Mouse (Mus musculus): ENCODE data around the gene Avpr1b.
"Not testable (repeated sequence)": the region's sequence is repeated elsewhere in the genome, so short reads cannot be mapped to it uniquely, and the experiment has no call there.

Avpr1b gene

GRCm38 (mm10) chr1:131619348-131619747 lies 20.3 kb downstream of the Avpr1b start:
- DNase-seq (ENCODE audit: low spot score in 2 of 2): no peak

- no peak for DNase-seq (ENCODE audit: low spot score in 2 of 2)
These were observed 24.6 kb downstream of the Avpr1b start for GRCm38 (mm10) chr1:131623644-131624043.

- no peak for DNase-seq (ENCODE audit: low spot score in 2 of 2)
These were observed 25.3 kb downstream of the Avpr1b start for GRCm38 (mm10) chr1:131624175-131624835.

- DNase-seq (ENCODE audit: low spot score in 2 of 2): no peak
These were observed 27.2 kb downstream of the Avpr1b start for GRCm38 (mm10) chr1:131626200-131626599.

GRCm38 (mm10) chr1:131632216-131632615 lies 33.2 kb downstream of the Avpr1b start:
- DNase-seq (ENCODE audit: low spot score in 2 of 2): not testable (repeated sequence)

- DNase-seq (ENCODE audit: low spot score in 2 of 2): no peak
These were observed 35.5 kb downstream of the Avpr1b start for GRCm38 (mm10) chr1:131634495-131634894.

- DNase-seq (ENCODE audit: low spot score in 2 of 2): peak; percentile 67 to 73
These were observed 38.9 kb downstream of the Avpr1b start, which contains the start of gene Ctse for GRCm38 (mm10) chr1:131637791-131638540. TSS of gene Ctse (plus strand) at chr1:131638306.

- DNase-seq (ENCODE audit: low spot score in 2 of 2): peak; percentile 22 to 33
These were observed 39.7 kb downstream of the Avpr1b start for GRCm38 (mm10) chr1:131638541-131639421.

GRCm38 (mm10) chr1:131640062-131640461 lies 41.0 kb downstream of the Avpr1b start:
- no peak for DNase-seq (ENCODE audit: low spot score in 2 of 2)

GRCm38 (mm10) chr1:131641565-131641964 lies 42.5 kb downstream of the Avpr1b start:
- DNase-seq (ENCODE audit: low spot score in 2 of 2): no peak

GRCm38 (mm10) chr1:131642251-131642650 lies 43.2 kb downstream of the Avpr1b start:
- DNase-seq (ENCODE audit: low spot score in 2 of 2): no peak

GRCm38 (mm10) chr1:131652670-131653443 lies 53.8 kb downstream of the Avpr1b start:
- no peak for DNase-seq (ENCODE audit: low spot score in 2 of 2)

GRCm38 (mm10) chr1:131655601-131656000 lies 56.6 kb downstream of the Avpr1b start:
- DNase-seq (ENCODE audit: low spot score in 2 of 2): no peak

GRCm38 (mm10) chr1:131657945-131658354 lies 58.9 kb downstream of the Avpr1b start:
- peak; percentile 86 to 93 for DNase-seq (ENCODE audit: low spot score in 2 of 2)

- DNase-seq (ENCODE audit: low spot score in 2 of 2): no peak
These were observed 60.6 kb downstream of the Avpr1b start for GRCm38 (mm10) chr1:131659512-131660085.

- no peak for DNase-seq (ENCODE audit: low spot score in 2 of 2)
These were observed 61.2 kb downstream of the Avpr1b start for GRCm38 (mm10) chr1:131660266-131660665.

- DNase-seq (ENCODE audit: low spot score in 2 of 2): no peak
These were observed 61.9 kb downstream of the Avpr1b start for GRCm38 (mm10) chr1:131660716-131661472.

All from natural killer cell, adult 2 months (primary cell).